Mouse (Mus musculus) natural killer cell, adult 2 months (primary cell): ENCODE results near the gene Ankrd53.

ENCODE experiments used
- DNase-seq, 2 experiments: peaks; one replicate each; pipeline ENCODE4 v3.0.0; 2022; ENCODE audit warnings: low spot score in 2 of 2

Ankrd53 gene

GRCm38 (mm10) chr6:83762344-83762743, at the start of gene Ankrd53:
Gene Ankrd53 (plus strand): TSS chr6:83762644.
- no peak for DNase-seq

GRCm38 (mm10) chr6:83713271-83714136, 48.9 kb upstream of the Ankrd53 start:
- DNase-seq, result no peak

- no peak for DNase-seq
Observed at GRCm38 (mm10) chr6:83714221-83715123, 48.0 kb upstream of the Ankrd53 start.

- no peak for DNase-seq
Observed at GRCm38 (mm10) chr6:83715461-83716196, 46.8 kb upstream of the Ankrd53 start.

- DNase-seq, result no peak
Observed at GRCm38 (mm10) chr6:83717026-83717425, 45.4 kb upstream of the Ankrd53 start.

GRCm38 (mm10) chr6:83722526-83722925, 39.9 kb upstream of the Ankrd53 start:
- no peak for DNase-seq

GRCm38 (mm10) chr6:83727178-83727577, 35.3 kb upstream of the Ankrd53 start:
- no peak for DNase-seq

- DNase-seq, result peak in 1 of 2 experiments; percentile 38
Observed at GRCm38 (mm10) chr6:83728488-83728887, 34.0 kb upstream of the Ankrd53 start.

GRCm38 (mm10) chr6:83729350-83729970, 33.0 kb upstream of the Ankrd53 start:
- no peak for DNase-seq

- DNase-seq, result peak; percentile 55 to 71
Observed at GRCm38 (mm10) chr6:83731128-83731527, 31.3 kb upstream of the Ankrd53 start.

GRCm38 (mm10) chr6:83737311-83737710, 25.1 kb upstream of the Ankrd53 start:
- DNase-seq, result no peak

GRCm38 (mm10) chr6:83738596-83738995, 23.8 kb upstream of the Ankrd53 start:
- no peak for DNase-seq

GRCm38 (mm10) chr6:83742761-83743160, 19.7 kb upstream of the Ankrd53 start, which contains the start of gene Atp6v1b1:
Gene Atp6v1b1 (plus strand): TSS chr6:83742990.
- no peak for DNase-seq

- DNase-seq, result no peak
Observed at GRCm38 (mm10) chr6:83743212-83743611, 19.2 kb upstream of the Ankrd53 start.

GRCm38 (mm10) chr6:83744126-83744525, 18.3 kb upstream of the Ankrd53 start:
- DNase-seq, result no peak

GRCm38 (mm10) chr6:83744557-83744956, 17.9 kb upstream of the Ankrd53 start:
- no peak for DNase-seq

GRCm38 (mm10) chr6:83745466-83745865, 17.0 kb upstream of the Ankrd53 start:
- DNase-seq, result no peak

GRCm38 (mm10) chr6:83749286-83749685, 13.2 kb upstream of the Ankrd53 start:
- no peak for DNase-seq

- peak; percentile 43 to 46 for DNase-seq
Observed at GRCm38 (mm10) chr6:83750171-83750684, 12.2 kb upstream of the Ankrd53 start.

GRCm38 (mm10) chr6:83756051-83756450, 6.4 kb upstream of the Ankrd53 start:
- DNase-seq, result no peak

- DNase-seq, result peak in 1 of 2 experiments; percentile 23
Observed at GRCm38 (mm10) chr6:83762880-83763431, 512 bp downstream of the Ankrd53 start.
